Mouse (Mus musculus): ENCODE results near the gene Spi1. TPM values are rescaled to one million over a fixed set of nuclear protein-coding genes. Genes with fewer than 3 reads are reported as not detected.

Spi1 gene
- total RNA-seq, 2 experiments from 2014 or later, result 0.87 to 1.2 TPM

- peak within 1 kb of the TSS; percentile 93 for H3K4me3 ChIP-seq
- peak within 1 kb of the TSS; percentile 95 for H3K27ac ChIP-seq
- intact Hi-C loops (cut with DNase I), result loop anchor here (1.0 to 5.0 kb wide), 2 partner anchors 16 to 112 kb away; partner anchors contain the start of genes Celf1 and Slc39a13
- TF ChIP-seq CTCF (IDR thresholded peaks at IDR 0.05), result no peak
- DNase-seq, result peak; percentile 99
Measured at GRCm38 (mm10) chr2:91053934-91054382, 28.2 kb upstream of the Spi1 start, which contains the start of gene Psmc3. Gene Psmc3, plus strand, starts transcription at chr2:91054009.

GRCm38 (mm10) chr2:91058435-91058834, 23.8 kb upstream of the Spi1 start:
- no peak for DNase-seq
- no peak overlapping the region for H3K4me3 ChIP-seq
- intact Hi-C loops (cut with DNase I), result no loop called here
- TF ChIP-seq CTCF (IDR thresholded peaks at IDR 0.05), result no peak
- H3K27ac ChIP-seq, result no peak overlapping the region

GRCm38 (mm10) chr2:91059376-91059775, 22.8 kb upstream of the Spi1 start:
- intact Hi-C loops (cut with DNase I), result no loop called here
- H3K4me3 ChIP-seq, result no peak overlapping the region
- H3K27ac ChIP-seq, result no peak overlapping the region
- no peak for TF ChIP-seq CTCF (IDR thresholded peaks at IDR 0.05)
- DNase-seq, result no peak

GRCm38 (mm10) chr2:91060544-91061355, 21.4 kb upstream of the Spi1 start:
- TF ChIP-seq CTCF (IDR thresholded peaks at IDR 0.05), result peak; percentile 75
- intact Hi-C loops (cut with DNase I), result loop anchor here (2.0 kb wide), 1 partner anchor 194 kb away; no protein-coding TSS in a partner anchor
- peak; percentile 60 for DNase-seq
- Histone ChIP-seq H3K27ac (peak overlapping the region; percentile 72), H3K4me3 (no peak overlapping the region)

- intact Hi-C loops (cut with DNase I), result loop anchor here (2.0 kb wide), 1 partner anchor 195 kb away; no protein-coding TSS in a partner anchor
- Histone ChIP-seq H3K4me3 (no peak overlapping the region), H3K27ac (peak overlapping the region; percentile 72)
- DNase-seq, result peak; percentile 63
- no peak for TF ChIP-seq CTCF (IDR thresholded peaks at IDR 0.05)
Measured at GRCm38 (mm10) chr2:91061849-91062481, 20.2 kb upstream of the Spi1 start.

- no peak for TF ChIP-seq CTCF (IDR thresholded peaks at IDR 0.05)
- no peak for DNase-seq
- peak overlapping the region; percentile 72 for H3K27ac ChIP-seq
- intact Hi-C loops (cut with DNase I), result no loop called here
- no peak overlapping the region for H3K4me3 ChIP-seq
Measured at GRCm38 (mm10) chr2:91062779-91063606, 19.2 kb upstream of the Spi1 start.

- Histone ChIP-seq H3K27ac (no peak overlapping the region), H3K4me3 (no peak overlapping the region)
- intact Hi-C loops (cut with DNase I), result no loop called here
- no peak for DNase-seq
- TF ChIP-seq CTCF (IDR thresholded peaks at IDR 0.05), result no peak
Measured at GRCm38 (mm10) chr2:91064211-91064610, 18.0 kb upstream of the Spi1 start.

GRCm38 (mm10) chr2:91065544-91065943, 16.6 kb upstream of the Spi1 start:
- intact Hi-C loops (cut with DNase I), result no loop called here

GRCm38 (mm10) chr2:91066455-91066854, 15.7 kb upstream of the Spi1 start:
- no peak for TF ChIP-seq CTCF (IDR thresholded peaks at IDR 0.05)
- intact Hi-C loops (cut with DNase I), result no loop called here
- no peak overlapping the region for H3K4me3 ChIP-seq
- no peak for DNase-seq
- no peak overlapping the region for H3K27ac ChIP-seq

More at GRCm38 (mm10) chr2:91065544-91065943, 16.6 kb upstream of the Spi1 start:
- TF ChIP-seq CTCF (IDR thresholded peaks at IDR 0.05), result peak; percentile 83
- peak; percentile 79 for DNase-seq
- H3K4me3 ChIP-seq, result no peak overlapping the region
- H3K27ac ChIP-seq, result peak overlapping the region; percentile 16; the same call in 1 of the 2 replicates

- peak overlapping the region; percentile 95 for H3K27ac ChIP-seq
- H3K4me3 ChIP-seq, result peak overlapping the region; percentile 86
- intact Hi-C loops (cut with DNase I), result no loop called here
- TF ChIP-seq CTCF (IDR thresholded peaks at IDR 0.05), result no peak
- DNase-seq, result no peak
Measured at GRCm38 (mm10) chr2:91068162-91068871, 13.9 kb upstream of the Spi1 start.

GRCm38 (mm10) chr2:91068872-91069165, 13.4 kb upstream of the Spi1 start:
- TF ChIP-seq CTCF (IDR thresholded peaks at IDR 0.05), result no peak
- intact Hi-C loops (cut with DNase I), result no loop called here
- DNase-seq, result peak; percentile 50

More at GRCm38 (mm10) chr2:91068872-91069165, 13.4 kb upstream of the Spi1 start:
- Histone ChIP-seq H3K4me3 (peak overlapping the region; percentile 86), H3K27ac (peak overlapping the region; percentile 95)
